Mouse (Mus musculus) CD4-positive helper T cell, adult 2 months (primary cell): ENCODE data around the gene Clvs2.

Experiments used
- DNase-seq: peaks from one replicate; pipeline ENCODE4 v3.0.0-alpha.2; 2012; ENCODE audit warnings: low read depth, missing footprints, low spot score

The Clvs2 gene

GRCm38 (mm10) chr10:33624131-33624879 is at the start of gene Clvs2:
TSS of gene Clvs2 (minus strand) at chr10:33624769.
- DNase-seq: no peak

GRCm38 (mm10) chr10:33653142-33653541 is 28.6 kb upstream of the Clvs2 start:
- DNase-seq: no peak

GRCm38 (mm10) chr10:33623577-33623991 is 985 bp downstream of the Clvs2 start:
- no peak for DNase-seq

- no peak for DNase-seq
These were observed 1.9 kb downstream of the Clvs2 start for GRCm38 (mm10) chr10:33622700-33623099.

- DNase-seq: no peak
These were observed 8.4 kb downstream of the Clvs2 start for GRCm38 (mm10) chr10:33616207-33616606.

- no peak for DNase-seq
These were observed 11.4 kb downstream of the Clvs2 start for GRCm38 (mm10) chr10:33613197-33613596.

- DNase-seq: no peak
These were observed 31.8 kb downstream of the Clvs2 start for GRCm38 (mm10) chr10:33592732-33593131.

GRCm38 (mm10) chr10:33588800-33589199 is 35.8 kb downstream of the Clvs2 start:
- no peak for DNase-seq

GRCm38 (mm10) chr10:33587118-33587517 is 37.5 kb downstream of the Clvs2 start:
- DNase-seq: no peak

GRCm38 (mm10) chr10:33558081-33558480 is 66.5 kb downstream of the Clvs2 start:
- DNase-seq: no peak

GRCm38 (mm10) chr10:33540331-33540730 is 84.2 kb downstream of the Clvs2 start:
- no peak for DNase-seq
